Mouse (Mus musculus) liver, embryonic 14.5 days (tissue): ENCODE measurements around the gene Ltbp4. TPM values are rescaled to one million over a fixed set of nuclear protein-coding genes. Genes with fewer than 3 reads are reported as not detected.

Experiments used
- ATAC-seq: fragments of 200-750 bp; cut with Nextera tagmentation; 2 replicates; pipeline ENCODE4 v1.8.0; 2017; ENCODE audit warnings: moderate number of reproducible peaks, mild to moderate bottlenecking, moderate library complexity; ENCODE audit not compliant: insufficient read depth
- DNase-seq, 3 experiments: peaks; one replicate each; pipeline ENCODE4 v3.0.0-alpha.2; 2012 to 2013; ENCODE audit warnings: low read depth in 3 of 3, low spot score in 3 of 3
- H3K27ac ChIP-seq: fragments of 300-500 bp; sonication (generic); 2 replicates; pipeline ENCODE4 v1.5.1; 2014; ENCODE audit warnings: moderate library complexity, mild to moderate bottlenecking, control low read depth, inconsistent platforms
- H3K27me3 ChIP-seq: fragments of 300-500 bp; sonication (generic); 2 replicates; pipeline ENCODE4 v1.6.1; 2014; ENCODE audit warnings: mild to moderate bottlenecking, low read length, moderate library complexity; ENCODE audit not compliant: control insufficient read depth, insufficient read depth
- H3K36me3 ChIP-seq: fragments of 300-500 bp; sonication (generic); replicated peaks from 2 replicates; pipeline ENCODE4 v1.6.1; 2014; ENCODE audit warnings: low read depth; ENCODE audit not compliant: control insufficient read depth, insufficient read depth
- H3K4me1 ChIP-seq, 2 experiments: fragments of 200-500 bp in 1 of 2; fragments of 300-500 bp in 1 of 2; sonication (generic) in 1 of 2; replicated peaks; 2 replicates each; pipeline ENCODE4 v1.6.1; 2012 to 2014; ENCODE audit warnings: antibody characterized with exemption in 1 of 2, inconsistent platforms in 1 of 2, low read length in 1 of 2; ENCODE audit not compliant: control insufficient read depth in 2 of 2, insufficient read depth in 2 of 2
- H3K4me2 ChIP-seq: fragments of 300-500 bp; sonication (generic); 2 replicates; pipeline ENCODE4 v1.6.1; 2014; ENCODE audit warnings: low read depth, mild to moderate bottlenecking, control low read depth, moderate library complexity
- H3K4me3 ChIP-seq, 2 experiments: fragments of 200-500 bp in 1 of 2; fragments of 300-500 bp in 1 of 2; sonication (generic) in 1 of 2; 2 replicates each; pipeline ENCODE4 v1.5.1; 2012 to 2014; ENCODE audit warnings: low read depth in 2 of 2, low read length in 2 of 2, mild to moderate bottlenecking in 2 of 2, control low read depth in 1 of 2, inconsistent platforms in 1 of 2, moderate library complexity in 1 of 2; ENCODE audit not compliant: insufficient read depth in 1 of 2
- H3K9ac ChIP-seq: fragments of 300-500 bp; sonication (generic); replicated peaks from 2 replicates; pipeline ENCODE4 v1.6.1; 2014; ENCODE audit warnings: mild to moderate bottlenecking, control low read depth, moderate library complexity
- H3K9me3 ChIP-seq: fragments of 300-500 bp; sonication (generic); 2 replicates; pipeline ENCODE4 v1.6.1; 2016; ENCODE audit warnings: low read length, mixed read lengths; ENCODE audit not compliant: control insufficient read depth
- CTCF ChIP-seq: IDR thresholded peaks from 2 replicates; pipeline ENCODE4 v1.5.1; 2016; ENCODE audit warnings: antibody characterized with exemption, low read depth, control low read depth
- EP300 ChIP-seq: IDR thresholded peaks from 2 replicates; pipeline ENCODE4 v1.6.1; 2016; ENCODE audit warnings: antibody characterized with exemption, low read depth
- WGBS: fragments of 180-500 bp; shearing (Covaris S2); extraction: QIAGEN DNeasy Blood & Tissue Kit; methylation state at CpG from one replicate; pipeline ENCODE4 v1.1.7; 2014; ENCODE audit not compliant: insufficient replicate concordance; 5-methylcytosine and 5-hydroxymethylcytosine counted together
- polyA plus RNA-seq, 2 experiments: library from polyadenylated mRNA; depleted of rRNA in 1 of 2; stranded (reverse) in 1 of 2; unstranded in 1 of 2; fragments of >200 nt; fragmentation: Nextera tagmentation in 1 of 2; extraction: Ambion mirVana in 1 of 2; gene quantifications; 2 replicates each; pipeline versions ENCODE4 v1.2.1 to v1.2.3; 2012 to 2014

Ltbp4 gene
- polyA plus RNA-seq, 2 experiments = 3.0 to 5.2 TPM

DNA sequence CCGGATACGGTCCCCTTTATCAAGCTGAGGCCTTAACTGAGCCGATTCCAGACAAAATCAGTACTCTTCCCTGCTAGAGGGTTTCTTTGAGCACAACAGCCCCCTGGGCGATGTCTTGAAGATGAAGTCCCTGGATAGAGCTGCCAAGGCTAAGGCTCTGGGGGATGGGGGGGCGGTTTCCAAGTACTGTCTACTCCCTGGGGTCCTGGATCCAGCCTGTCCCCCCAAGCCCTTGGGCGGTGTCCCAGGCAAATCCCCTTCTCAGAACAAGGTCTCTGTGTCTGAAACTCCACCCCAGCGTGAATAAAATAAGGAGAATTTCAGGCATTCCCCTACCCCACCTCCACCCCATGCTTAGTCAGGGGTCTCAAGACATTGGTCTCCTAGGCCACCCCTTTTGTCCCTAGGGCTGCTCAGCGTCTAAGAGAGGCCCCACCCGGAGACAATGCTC is 78.2 kb downstream of the Ltbp4 start:
- no peaks in the 10 kb centered on the region for H3K9me3 ChIP-seq
- H3K4me2 ChIP-seq = peak overlapping the region; percentile 99
- DNase-seq (no peak), ATAC-seq (no peak)
- no peaks in the 10 kb centered on the region for H3K36me3 ChIP-seq
- H3K27ac ChIP-seq = no peak overlapping the region
- peaks cover 0 to 8% of the 10 kb centered on the region in 2 experiments; a peak in 2 of 4 replicates for H3K4me1 ChIP-seq
- WGBS = 19% methylated on average over 9 of the region's 9 CpGs
- no peaks in the 10 kb centered on the region for H3K27me3 ChIP-seq
- TF ChIP-seq EP300 (no peak), CTCF (no peak)
- peak overlapping the region; percentile 64; the same call in 1 of the 2 replicates for H3K9ac ChIP-seq
- peak overlapping the region; percentile 45 to 68 for H3K4me3 ChIP-seq

- WGBS = under 1% methylated on average over 46 of the region's 47 CpGs
- ATAC-seq (peak; percentile 89), DNase-seq (peak; percentile 89 to 93 (median 91))
- peak within 1 kb of the TSS; percentile 68 for H3K9ac ChIP-seq
- H3K4me1 ChIP-seq = peaks cover 0 to 8% of the 10 kb centered on the region in 2 experiments; a peak in 2 of 4 replicates
- peak within 1 kb of the TSS; percentile 58 for H3K27ac ChIP-seq
- TF ChIP-seq CTCF = no peak
- no peak for TF ChIP-seq EP300
- no peaks in the 10 kb centered on the region for H3K9me3 ChIP-seq
- H3K27me3 ChIP-seq = no peaks in the 10 kb centered on the region
- H3K36me3 ChIP-seq = no peaks in the 10 kb centered on the region
- H3K4me3 ChIP-seq = peak within 1 kb of the TSS; percentile 68 to 77
- H3K4me2 ChIP-seq = peak within 1 kb of the TSS; percentile 99
Observed at GRCm38 (mm10) chr7:27258205-27258899, 79.1 kb downstream of the Ltbp4 start, which contains the start of gene Numbl. Gene Numbl, plus strand, starts transcription at chr7:27258433.

- WGBS = 15% methylated on average over 4 of the region's 6 CpGs
- Histone ChIP-seq H3K4me1 (peaks cover 0 to 8% of the 10 kb centered on the region in 2 experiments; a peak in 2 of 4 replicates), H3K27me3 (no peaks in the 10 kb centered on the region), H3K4me2 (peak overlapping the region; percentile 99), H3K9ac (peak overlapping the region; percentile 68), H3K36me3 (no peaks in the 10 kb centered on the region), H3K4me3 (peak overlapping the region; percentile 68 to 77), H3K9me3 (no peaks in the 10 kb centered on the region), H3K27ac (peak overlapping the region; percentile 58)
- ATAC-seq (no peak), DNase-seq (no peak)
- TF ChIP-seq CTCF (no peak), EP300 (no peak)
Observed at GRCm38 (mm10) chr7:27257852-27258204, 79.7 kb downstream of the Ltbp4 start.

GRCm38 (mm10) chr7:27257046-27257851 is 80.2 kb downstream of the Ltbp4 start:
- Histone ChIP-seq H3K9ac (no peak overlapping the region), H3K36me3 (no peaks in the 10 kb centered on the region), H3K9me3 (no peaks in the 10 kb centered on the region), H3K27ac (no peak overlapping the region), H3K27me3 (no peaks in the 10 kb centered on the region), H3K4me2 (peak overlapping the region; percentile 99; the same call in 1 of the 2 replicates), H3K4me1 (peaks cover 0 to 9% of the 10 kb centered on the region in 2 experiments; a peak in 2 of 4 replicates), H3K4me3 (no peak overlapping the region)
- TF ChIP-seq EP300 = no peak
- no peak for TF ChIP-seq CTCF
- no peak for ATAC-seq
- 63% methylated on average over 27 of the region's 27 CpGs for WGBS
- no peak for DNase-seq

GRCm38 (mm10) chr7:27255721-27256120 is 81.8 kb downstream of the Ltbp4 start:
- Histone ChIP-seq H3K4me2 (no peak overlapping the region), H3K9ac (no peak overlapping the region), H3K4me3 (no peak overlapping the region), H3K9me3 (no peaks in the 10 kb centered on the region), H3K4me1 (peaks cover 3 to 10% of the 10 kb centered on the region in 2 experiments; a peak in 3 of 4 replicates), H3K27me3 (no peaks in the 10 kb centered on the region), H3K27ac (no peak overlapping the region), H3K36me3 (no peaks in the 10 kb centered on the region)
- TF ChIP-seq CTCF (peak; percentile 70), EP300 (no peak)
- DNase-seq = no peak
- 73% methylated on average over 3 of the region's 3 CpGs for WGBS
- ATAC-seq = no peak

Other genes with a start within 250 kb of the Ltbp4 start
- gene Cyp2f2, start 217.8 kb downstream of the Ltbp4 start, polyA plus RNA-seq (2012; rRNA removed) = 0.09 and 0.21 TPM in 2 replicates
- gene Cyp2f2, start 217.8 kb downstream of the Ltbp4 start, polyA plus RNA-seq (2014; fragmentation: Nextera tagmentation; extraction: Ambion mirVana) = 0.32 and 0.45 TPM in 2 replicates
- not detected in 2 replicates for gene Cyp2t4, start 184.0 kb downstream of the Ltbp4 start, polyA plus RNA-seq (2012; rRNA removed)
- gene Cyp2t4, start 184.0 kb downstream of the Ltbp4 start, polyA plus RNA-seq (2014; fragmentation: Nextera tagmentation; extraction: Ambion mirVana) = not detected in 2 replicates
- gene Egln2, start 170.9 kb downstream of the Ltbp4 start, polyA plus RNA-seq (2012; rRNA removed) = 22.2 and 23.3 TPM in 2 replicates
- 11.7 and 13.8 TPM in 2 replicates for gene Egln2, start 170.9 kb downstream of the Ltbp4 start, polyA plus RNA-seq (2014; fragmentation: Nextera tagmentation; extraction: Ambion mirVana)
- 15.2 and 15.9 TPM in 2 replicates for gene Rab4b, start 158.8 kb downstream of the Ltbp4 start, polyA plus RNA-seq (2012; rRNA removed)
- gene Rab4b, start 158.8 kb downstream of the Ltbp4 start, polyA plus RNA-seq (2014; fragmentation: Nextera tagmentation; extraction: Ambion mirVana) = 18.3 and 19.1 TPM in 2 replicates
- gene Gm21983, start 156.6 kb downstream of the Ltbp4 start, polyA plus RNA-seq (2012; rRNA removed) = 0.04 TPM in 2 replicates
- gene Gm21983, start 156.6 kb downstream of the Ltbp4 start, polyA plus RNA-seq (2014; fragmentation: Nextera tagmentation; extraction: Ambion mirVana) = 0.28 TPM in 1 of 2 replicates, not detected in the other
- 0.55 and 0.67 TPM in 2 replicates for gene Mia, start 156.5 kb downstream of the Ltbp4 start, polyA plus RNA-seq (2012; rRNA removed)
- 0.52 TPM in 1 of 2 replicates, not detected in the other for gene Mia, start 156.5 kb downstream of the Ltbp4 start, polyA plus RNA-seq (2014; fragmentation: Nextera tagmentation; extraction: Ambion mirVana)
- gene BC024978, start 141.9 kb downstream of the Ltbp4 start, polyA plus RNA-seq (2012; rRNA removed) = 1.9 and 2.4 TPM in 2 replicates
- gene BC024978, start 141.9 kb downstream of the Ltbp4 start, polyA plus RNA-seq (2014; fragmentation: Nextera tagmentation; extraction: Ambion mirVana) = 0.56 and 0.59 TPM in 2 replicates
- gene Snrpa, start 141.4 kb downstream of the Ltbp4 start, polyA plus RNA-seq (2012; rRNA removed) = 77.6 and 93.3 TPM in 2 replicates
- 82.6 and 90.6 TPM in 2 replicates for gene Snrpa, start 141.4 kb downstream of the Ltbp4 start, polyA plus RNA-seq (2014; fragmentation: Nextera tagmentation; extraction: Ambion mirVana)
- 2.0 and 2.3 TPM in 2 replicates for gene Itpkc, start 109.0 kb downstream of the Ltbp4 start, polyA plus RNA-seq (2012; rRNA removed)
- gene Itpkc, start 109.0 kb downstream of the Ltbp4 start, polyA plus RNA-seq (2014; fragmentation: Nextera tagmentation; extraction: Ambion mirVana) = 1.3 and 1.5 TPM in 2 replicates
- gene Coq8b, start 104.7 kb downstream of the Ltbp4 start, polyA plus RNA-seq (2012; rRNA removed) = 9.3 and 12.4 TPM in 2 replicates
- gene Coq8b, start 104.7 kb downstream of the Ltbp4 start, polyA plus RNA-seq (2014; fragmentation: Nextera tagmentation; extraction: Ambion mirVana) = 17.7 and 19.8 TPM in 2 replicates
- 1.9 and 2.1 TPM in 2 replicates for gene Numbl, start 79.3 kb downstream of the Ltbp4 start, polyA plus RNA-seq (2012; rRNA removed)
- gene Numbl, start 79.3 kb downstream of the Ltbp4 start, polyA plus RNA-seq (2014; fragmentation: Nextera tagmentation; extraction: Ambion mirVana) = 0.72 and 0.83 TPM in 2 replicates
- gene Shkbp1, start 18.3 kb upstream of the Ltbp4 start, polyA plus RNA-seq (2012; rRNA removed) = 19.1 and 24.7 TPM in 2 replicates
- 11.8 and 15.1 TPM in 2 replicates for gene Shkbp1, start 18.3 kb upstream of the Ltbp4 start, polyA plus RNA-seq (2014; fragmentation: Nextera tagmentation; extraction: Ambion mirVana)
- gene Gm20479, start 19.7 kb upstream of the Ltbp4 start, polyA plus RNA-seq (2012; rRNA removed) = 0.09 and 0.40 TPM in 2 replicates
- gene Gm20479, start 19.7 kb upstream of the Ltbp4 start, polyA plus RNA-seq (2014; fragmentation: Nextera tagmentation; extraction: Ambion mirVana) = not detected in 2 replicates
- 0.06 TPM in 2 replicates for gene Sptbn4, start 110.0 kb upstream of the Ltbp4 start, polyA plus RNA-seq (2012; rRNA removed)
- gene Sptbn4, start 110.0 kb upstream of the Ltbp4 start, polyA plus RNA-seq (2014; fragmentation: Nextera tagmentation; extraction: Ambion mirVana) = 0.05 and 0.06 TPM in 2 replicates
- 673 and 878 TPM in 2 replicates for gene Blvrb, start 110.3 kb upstream of the Ltbp4 start, polyA plus RNA-seq (2012; rRNA removed)
- 1,114 and 1,162 TPM in 2 replicates for gene Blvrb, start 110.3 kb upstream of the Ltbp4 start, polyA plus RNA-seq (2014; fragmentation: Nextera tagmentation; extraction: Ambion mirVana)
- gene Sertad3, start 136.1 kb upstream of the Ltbp4 start, polyA plus RNA-seq (2012; rRNA removed) = 22.6 and 24.0 TPM in 2 replicates
- 22.5 and 25.3 TPM in 2 replicates for gene Sertad3, start 136.1 kb upstream of the Ltbp4 start, polyA plus RNA-seq (2014; fragmentation: Nextera tagmentation; extraction: Ambion mirVana)
- 9.9 and 13.5 TPM in 2 replicates for gene Sertad1, start 149.2 kb upstream of the Ltbp4 start, polyA plus RNA-seq (2012; rRNA removed)
- gene Sertad1, start 149.2 kb upstream of the Ltbp4 start, polyA plus RNA-seq (2014; fragmentation: Nextera tagmentation; extraction: Ambion mirVana) = 19.7 and 20.3 TPM in 2 replicates
- gene Prx, start 161.6 kb upstream of the Ltbp4 start, polyA plus RNA-seq (2012; rRNA removed) = 0.55 and 0.73 TPM in 2 replicates
- 0.23 and 0.29 TPM in 2 replicates for gene Prx, start 161.6 kb upstream of the Ltbp4 start, polyA plus RNA-seq (2014; fragmentation: Nextera tagmentation; extraction: Ambion mirVana)
- 0.49 and 0.50 TPM in 2 replicates for gene Hipk4, start 185.6 kb upstream of the Ltbp4 start, polyA plus RNA-seq (2012; rRNA removed)
- 0.06 TPM in 1 of 2 replicates, not detected in the other for gene Hipk4, start 185.6 kb upstream of the Ltbp4 start, polyA plus RNA-seq (2014; fragmentation: Nextera tagmentation; extraction: Ambion mirVana)
- 48.9 and 55.9 TPM in 2 replicates for gene Pld3, start 215.5 kb upstream of the Ltbp4 start, polyA plus RNA-seq (2012; rRNA removed)
- 55.0 TPM in 2 replicates for gene Pld3, start 215.5 kb upstream of the Ltbp4 start, polyA plus RNA-seq (2014; fragmentation: Nextera tagmentation; extraction: Ambion mirVana)
- gene 2310022A10Rik, start 215.5 kb upstream of the Ltbp4 start, polyA plus RNA-seq (2012; rRNA removed) = 13.8 and 14.9 TPM in 2 replicates
- 12.7 and 14.6 TPM in 2 replicates for gene 2310022A10Rik, start 215.5 kb upstream of the Ltbp4 start, polyA plus RNA-seq (2014; fragmentation: Nextera tagmentation; extraction: Ambion mirVana)